13 mouse cellular contexts compared by ENCODE assay signal in genomic region chr10:25023044-25023540, GRCm38 (mm10).
DNase-seq lines count a peak whose midpoint lies in the region.
"Had no signal": no experiment of that assay in that cellular context is flagged by ENCODE, and none has a peak within 500 bp of the region (broad histone marks: within the 10 kb centered on the region; RNA-seq: fewer than 3 reads in every experiment).

No protein-coding gene starts in this region.

- peaks cover 9% of the 10 kb centered on the region; the same call in 1 of the 2 replicates for H3K4me1 ChIP-seq in embryonic facial prominence, embryonic 10.5 days

- H3K27me3 ChIP-seq in embryonic facial prominence, embryonic 10.5 days (replicated peaks; ENCODE audit: low read depth, poor library complexity, severe bottlenecking), result no peaks in the 10 kb centered on the region
- H3K27me3 ChIP-seq: kidney, embryonic 15.5 days had no signal

- H3K4me3 ChIP-seq in embryonic facial prominence, embryonic 10.5 days, result no peak overlapping the region
- H3K4me3 ChIP-seq: kidney, embryonic 15.5 days had no signal

- intact Hi-C loops in gastrocnemius, postnatal 14 days (cut with DNase I; ENCODE audit: low total_unique reads), result no loop called here
- intact Hi-C loops in heart, postnatal 14 days (cut with DNase I), result no loop called here

- no peak overlapping the region for H3K27ac ChIP-seq in embryonic facial prominence, embryonic 10.5 days (replicated peaks)
- H3K27ac ChIP-seq: kidney, embryonic 15.5 days had no signal

- H3K9me3 ChIP-seq in embryonic facial prominence, embryonic 10.5 days, result peaks cover 3% of the 10 kb centered on the region; the same call in 1 of the 2 replicates

- H3K36me3 ChIP-seq in embryonic facial prominence, embryonic 10.5 days (replicated peaks), result no peaks in the 10 kb centered on the region
- H3K36me3 ChIP-seq: kidney, embryonic 15.5 days had no signal

- 85% methylated on average over 4 of the region's 4 CpGs for WGBS in embryonic facial prominence, embryonic 10.5 days

- DNase-seq in gastrocnemius, adult 18-20 months (ENCODE audit: low spot score), result peak; percentile 15
- no peak for DNase-seq in gastrocnemius, postnatal 14 days
- peak; percentile 22 to 71 for DNase-seq in layer of hippocampus, adult 18-20 months (ENCODE audit: low spot score in 2 of 2)
- DNase-seq in layer of hippocampus, postnatal 25 days (ENCODE audit: extremely low spot score in 1 of 2, low spot score in 1 of 2), result no peak
- DNase-seq in brain, adult 2 months (ENCODE audit: low read depth, low spot score), result peak; percentile 20
- peak; percentile 7 to 14 for DNase-seq in heart, postnatal 14 days
- no peak for DNase-seq in embryonic facial prominence, embryonic 10.5 days (ENCODE audit: low spot score)
- DNase-seq in cerebellum, adult 18-20 months, result no peak
- DNase-seq: B cell, adult 2 months; gastrocnemius, postnatal 36 days; lung, embryonic 14.5 days; thymus, adult 2 months had no signal

Comparison
In these comparisons a context has a peak if more than half of its experiments do, and no peak if none do; other contexts are left out.
1. DNase-seq: peak in gastrocnemius, adult 18-20 months (single experiment), layer of hippocampus, adult 18-20 months (2 of 2), brain, adult 2 months (single experiment) and heart, postnatal 14 days (2 of 2); none in gastrocnemius, postnatal 14 days (single experiment), layer of hippocampus, postnatal 25 days (0 of 2), embryonic facial prominence, embryonic 10.5 days (single experiment) and cerebellum, adult 18-20 months (0 of 2).